Mouse (Mus musculus): ENCODE data around the gene Supt5.

- no peak for TF ChIP-seq JUN (IDR thresholded peaks at IDR 0.05; ENCODE audit: insufficient read depth, low read depth, low read length)
- TF ChIP-seq ZMIZ1 (IDR thresholded peaks at IDR 0.05; ENCODE audit: low read depth, low read length): no peak
Measured at GRCm38 (mm10) chr7:28328260-28328659, 10.3 kb downstream of the Supt5 start.
